Mouse (Mus musculus) lung, postnatal 0 days (tissue): ENCODE results near the gene S1pr4.
A peak's percentile ranks its signal among the peaks of the same experiment; 100 is the strongest.

Experiments used
- CTCF ChIP-seq: IDR thresholded peaks from 2 replicates; pipeline ENCODE4 v1.5.1; 2016; ENCODE audit warnings: antibody characterized with exemption, mild to moderate bottlenecking
- EP300 ChIP-seq: IDR thresholded peaks from 2 replicates; pipeline ENCODE4 v1.6.1; 2016; ENCODE audit warnings: antibody characterized with exemption, mild to moderate bottlenecking, control low read depth

DNA sequence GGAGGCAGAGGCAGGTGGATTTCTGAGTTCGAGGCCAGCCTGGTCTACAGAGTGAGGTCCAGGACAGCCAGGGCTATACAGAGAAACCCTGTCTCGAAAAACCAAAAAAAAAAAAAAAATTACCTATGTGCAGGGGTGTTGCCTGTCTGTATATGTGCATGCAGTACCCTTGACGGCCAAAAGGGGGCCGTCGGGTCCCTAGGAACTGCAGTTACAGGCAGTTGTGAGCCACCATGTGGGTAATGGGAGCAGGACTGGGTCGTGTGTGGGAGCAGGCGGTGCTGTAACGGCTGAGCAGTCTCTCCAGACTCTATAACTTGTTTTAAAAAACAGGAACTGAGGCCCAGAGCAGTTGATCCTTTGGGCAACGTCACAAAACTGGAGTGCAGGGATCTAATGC, 15.9 kb downstream of the S1pr4 start:
- no peak for TF ChIP-seq EP300
- TF ChIP-seq CTCF = peak; percentile 69
